Mouse (Mus musculus): Measurements from ENCODE around the gene Slc50a1. TPM values are rescaled to one million over a fixed set of nuclear protein-coding genes. Genes with fewer than 3 reads are reported as not detected.
A peak's percentile ranks its signal among the peaks of the same experiment; 100 is the strongest.

Gene Slc50a1
- polyA plus RNA-seq, 1 experiment, result 83.0 TPM

- TF ChIP-seq CTCF (IDR thresholded peaks at IDR 0.05; ENCODE audit: control insufficient read depth, insufficient read depth, low read length), result peak; percentile 87
- no peak for TF ChIP-seq POLR2A (IDR thresholded peaks at IDR 0.05; ENCODE audit: borderline replicate concordance, control insufficient read depth, low read depth, low read length)
- WGBS, result 8% methylated on average over 26 of the region's 26 CpGs
- Histone ChIP-seq H3K4me3 (replicated peaks; ENCODE audit: control insufficient read depth, low read depth, low read length) (no peak overlapping the region), H3K4me1 (ENCODE audit: control insufficient read depth, insufficient read depth, low read length) (no peaks in the 10 kb centered on the region), H3K27ac (ENCODE audit: control insufficient read depth, insufficient read depth, low read depth, low read length, poor library complexity) (no peak overlapping the region)
These were observed 45.0 kb upstream of the Slc50a1 start for GRCm38 (mm10) chr3:89315195-89315929.

GRCm38 (mm10) chr3:89314791-89315190 lies 44.4 kb upstream of the Slc50a1 start:
- 38% methylated on average over 2 of the region's 2 CpGs for WGBS
- H3K27ac ChIP-seq (ENCODE audit: control insufficient read depth, insufficient read depth, low read depth, low read length, poor library complexity), result no peak overlapping the region
- no peak for TF ChIP-seq CTCF (IDR thresholded peaks at IDR 0.05; ENCODE audit: control insufficient read depth, insufficient read depth, low read length)
- TF ChIP-seq POLR2A (IDR thresholded peaks at IDR 0.05; ENCODE audit: borderline replicate concordance, control insufficient read depth, low read depth, low read length), result no peak
- H3K4me1 ChIP-seq (ENCODE audit: control insufficient read depth, insufficient read depth, low read length), result no peaks in the 10 kb centered on the region
- H3K4me3 ChIP-seq (replicated peaks; ENCODE audit: control insufficient read depth, low read depth, low read length), result no peak overlapping the region

- TF ChIP-seq CTCF (IDR thresholded peaks at IDR 0.05; ENCODE audit: control insufficient read depth, insufficient read depth, low read length) (no peak), POLR2A (IDR thresholded peaks at IDR 0.05; ENCODE audit: borderline replicate concordance, control insufficient read depth, low read depth, low read length) (no peak)
- Histone ChIP-seq H3K4me1 (ENCODE audit: control insufficient read depth, insufficient read depth, low read length) (no peaks in the 10 kb centered on the region), H3K27ac (ENCODE audit: control insufficient read depth, insufficient read depth, low read depth, low read length, poor library complexity) (no peak overlapping the region), H3K4me3 (replicated peaks; ENCODE audit: control insufficient read depth, low read depth, low read length) (no peak overlapping the region)
- WGBS, result 73% methylated on average over 5 of the region's 5 CpGs
These were observed 44.0 kb upstream of the Slc50a1 start for GRCm38 (mm10) chr3:89314340-89314739.

GRCm38 (mm10) chr3:89308089-89308488 lies 37.7 kb upstream of the Slc50a1 start:
- 6% methylated on average over 9 of the region's 9 CpGs for WGBS
- TF ChIP-seq POLR2A (IDR thresholded peaks at IDR 0.05; ENCODE audit: borderline replicate concordance, control insufficient read depth, low read depth, low read length) (no peak), CTCF (IDR thresholded peaks at IDR 0.05; ENCODE audit: control insufficient read depth, insufficient read depth, low read length) (peak; percentile 81)
- H3K4me1 ChIP-seq (ENCODE audit: control insufficient read depth, insufficient read depth, low read length), result no peaks in the 10 kb centered on the region

GRCm38 (mm10) chr3:89305551-89306325 lies 35.4 kb upstream of the Slc50a1 start:
- Histone ChIP-seq H3K4me1 (ENCODE audit: control insufficient read depth, insufficient read depth, low read length) (no peaks in the 10 kb centered on the region), H3K4me3 (replicated peaks; ENCODE audit: control insufficient read depth, low read depth, low read length) (no peak overlapping the region), H3K27ac (ENCODE audit: control insufficient read depth, insufficient read depth, low read depth, low read length, poor library complexity) (no peak overlapping the region)
- TF ChIP-seq POLR2A (IDR thresholded peaks at IDR 0.05; ENCODE audit: borderline replicate concordance, control insufficient read depth, low read depth, low read length) (no peak), CTCF (IDR thresholded peaks at IDR 0.05; ENCODE audit: control insufficient read depth, insufficient read depth, low read length) (no peak)
- 82% methylated on average over 8 of the region's 8 CpGs for WGBS

More at GRCm38 (mm10) chr3:89308089-89308488, 37.7 kb upstream of the Slc50a1 start:
- no peak overlapping the region for H3K4me3 ChIP-seq (replicated peaks; ENCODE audit: control insufficient read depth, low read depth, low read length)
- no peak overlapping the region for H3K27ac ChIP-seq (ENCODE audit: control insufficient read depth, insufficient read depth, low read depth, low read length, poor library complexity)

GRCm38 (mm10) chr3:89305105-89305504 lies 34.7 kb upstream of the Slc50a1 start:
- no peak overlapping the region for H3K4me3 ChIP-seq (replicated peaks; ENCODE audit: control insufficient read depth, low read depth, low read length)
- TF ChIP-seq CTCF (IDR thresholded peaks at IDR 0.05; ENCODE audit: control insufficient read depth, insufficient read depth, low read length) (no peak), POLR2A (IDR thresholded peaks at IDR 0.05; ENCODE audit: borderline replicate concordance, control insufficient read depth, low read depth, low read length) (no peak)
- no peak overlapping the region for H3K27ac ChIP-seq (ENCODE audit: control insufficient read depth, insufficient read depth, low read depth, low read length, poor library complexity)
- no peaks in the 10 kb centered on the region for H3K4me1 ChIP-seq (ENCODE audit: control insufficient read depth, insufficient read depth, low read length)
- 77% methylated on average over 4 of the region's 4 CpGs for WGBS

GRCm38 (mm10) chr3:89304440-89304839 lies 34.1 kb upstream of the Slc50a1 start:
- TF ChIP-seq POLR2A (IDR thresholded peaks at IDR 0.05; ENCODE audit: borderline replicate concordance, control insufficient read depth, low read depth, low read length), result no peak
- no peak for TF ChIP-seq CTCF (IDR thresholded peaks at IDR 0.05; ENCODE audit: control insufficient read depth, insufficient read depth, low read length)
- WGBS, result 81% methylated on average over 6 of the region's 6 CpGs

GRCm38 (mm10) chr3:89300514-89300913 lies 30.1 kb upstream of the Slc50a1 start:
- 53% methylated on average over 2 of the region's 2 CpGs for WGBS
- Histone ChIP-seq H3K4me3 (replicated peaks; ENCODE audit: control insufficient read depth, low read depth, low read length) (no peak overlapping the region), H3K27ac (ENCODE audit: control insufficient read depth, insufficient read depth, low read depth, low read length, poor library complexity) (no peak overlapping the region), H3K4me1 (ENCODE audit: control insufficient read depth, insufficient read depth, low read length) (peaks cover 3% of the 10 kb centered on the region; the same call in 1 of the 2 replicates)
- no peak for TF ChIP-seq CTCF (IDR thresholded peaks at IDR 0.05; ENCODE audit: control insufficient read depth, insufficient read depth, low read length)
- TF ChIP-seq POLR2A (IDR thresholded peaks at IDR 0.05; ENCODE audit: borderline replicate concordance, control insufficient read depth, low read depth, low read length), result no peak

More at GRCm38 (mm10) chr3:89304440-89304839, 34.1 kb upstream of the Slc50a1 start:
- Histone ChIP-seq H3K4me3 (replicated peaks; ENCODE audit: control insufficient read depth, low read depth, low read length) (no peak overlapping the region), H3K27ac (ENCODE audit: control insufficient read depth, insufficient read depth, low read depth, low read length, poor library complexity) (no peak overlapping the region), H3K4me1 (ENCODE audit: control insufficient read depth, insufficient read depth, low read length) (no peaks in the 10 kb centered on the region)
